Mouse (Mus musculus) Patski (cell line): ENCODE results near the gene Atp6v0a4. TPM values are rescaled to one million over a fixed set of nuclear protein-coding genes. Genes with fewer than 3 reads are reported as not detected.

Experiments
- ATAC-seq: fragments of 100-300 bp; one replicate; pipeline ENCODE4 v1.8.0; 2021
- CTCF ChIA-PET: fragments of 350-600 bp; sonication (Branson Sonifier 250); formaldehyde crosslinking; loops from one replicate; lab custom pipeline; 2022; ENCODE audit warnings: inconsistent platforms; lab: Charles Lee
- POLR2A ChIA-PET: fragments of 350-600 bp; sonication (Branson Sonifier 250); formaldehyde crosslinking; loops from one replicate; lab custom pipeline; 2022; ENCODE audit warnings: antibody characterized with exemption, inconsistent platforms; lab: Charles Lee
- DNase-seq: peaks from one replicate; pipeline ENCODE4 v3.0.0-alpha.2; 2011; ENCODE audit warnings: low read depth, low spot score
- H3K27me3 ChIP-seq: fragments of 371-371 bp; one replicate; pipeline ENCODE4 v1.5.1; 2021
- CTCF ChIP-seq: fragments of 100-300 bp; IDR thresholded peaks from one replicate; pipeline ENCODE4 v1.5.1; 2021
- in situ Hi-C: fragments of 300-500 bp; cut with MboI; formaldehyde crosslinking; loops from 3 replicates; pipeline ENCODE4 v1.11.1; 2018; ENCODE audit warnings: low pct_unique_long_range_greater_than_20kb, mixed read lengths
- polyA plus RNA-seq: library from polyadenylated mRNA; unstranded; gene quantifications from one replicate; pipeline ENCODE4 v1.2.3, GENCODE M21; 2021

Gene Atp6v0a4
- polyA plus RNA-seq, 1 experiment from 2014 or later, result 2.5 TPM

DNA sequence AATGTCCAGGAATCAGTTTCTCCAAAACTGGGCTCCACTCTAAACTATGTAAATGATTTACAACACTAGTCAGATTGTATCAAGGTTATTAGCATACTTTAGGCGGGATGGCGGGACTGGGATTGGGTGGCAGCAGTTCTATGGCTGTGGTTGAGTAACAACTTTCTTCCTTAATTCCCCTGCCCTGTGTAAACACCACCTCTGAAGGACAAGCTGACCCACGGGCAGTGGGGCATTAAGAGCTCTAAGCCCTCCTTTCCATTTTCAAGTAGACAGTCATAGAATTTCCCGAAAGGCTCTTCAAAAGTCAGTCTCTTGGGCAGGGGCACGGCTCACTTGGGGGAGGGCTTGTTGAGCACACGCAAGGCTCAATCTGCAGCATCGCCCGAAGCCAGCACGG lies 13.5 kb downstream of the Atp6v0a4 start:
- H3K27me3 ChIP-seq, result no peaks in the 10 kb centered on the region
- peak; percentile 50 for DNase-seq
- TF ChIP-seq CTCF, result no peak
- POLR2A ChIA-PET, result interaction anchor here (0.6 kb wide), 1 partner anchor 21 kb away, joined by 3 read pairs; no protein-coding TSS in a partner anchor
- ATAC-seq, result peak; percentile 73
- CTCF ChIA-PET, result interaction anchor here (1.3 to 1.7 kb wide), 4 partner anchors 18 to 40 kb away, joined by 3 to 4 read pairs (median 3); no protein-coding TSS in a partner anchor
- in situ Hi-C loops, result no loop called here

DNA sequence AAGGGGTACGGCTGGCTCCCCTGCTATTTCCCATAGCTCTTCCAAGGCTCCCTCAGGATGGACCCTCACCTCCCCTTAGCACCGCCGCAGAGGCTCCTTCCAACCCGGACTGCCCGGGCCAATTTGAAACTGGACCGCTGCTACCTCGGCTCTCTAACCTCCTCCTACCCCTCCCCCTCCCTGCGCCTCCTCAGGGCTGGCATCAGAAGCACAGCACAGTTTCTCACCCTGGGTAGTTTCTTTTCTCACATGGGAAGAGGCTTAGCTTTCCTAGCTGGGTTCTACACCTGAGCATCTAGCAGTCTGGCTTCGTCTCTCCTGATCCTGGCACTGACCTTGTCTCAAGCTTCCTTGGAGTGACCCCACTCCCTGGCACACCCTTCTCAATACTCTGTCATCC lies 14.5 kb downstream of the Atp6v0a4 start:
- ChIA-PET CTCF (interaction anchor here (1.3 to 1.5 kb wide), 2 partner anchors 20 to 37 kb away, joined by 3 read pairs; no protein-coding TSS in a partner anchor), POLR2A (no interaction called here)
- no peak for ATAC-seq
- in situ Hi-C loops, result no loop called here
- no peak for TF ChIP-seq CTCF
- no peaks in the 10 kb centered on the region for H3K27me3 ChIP-seq
- no peak for DNase-seq

DNA sequence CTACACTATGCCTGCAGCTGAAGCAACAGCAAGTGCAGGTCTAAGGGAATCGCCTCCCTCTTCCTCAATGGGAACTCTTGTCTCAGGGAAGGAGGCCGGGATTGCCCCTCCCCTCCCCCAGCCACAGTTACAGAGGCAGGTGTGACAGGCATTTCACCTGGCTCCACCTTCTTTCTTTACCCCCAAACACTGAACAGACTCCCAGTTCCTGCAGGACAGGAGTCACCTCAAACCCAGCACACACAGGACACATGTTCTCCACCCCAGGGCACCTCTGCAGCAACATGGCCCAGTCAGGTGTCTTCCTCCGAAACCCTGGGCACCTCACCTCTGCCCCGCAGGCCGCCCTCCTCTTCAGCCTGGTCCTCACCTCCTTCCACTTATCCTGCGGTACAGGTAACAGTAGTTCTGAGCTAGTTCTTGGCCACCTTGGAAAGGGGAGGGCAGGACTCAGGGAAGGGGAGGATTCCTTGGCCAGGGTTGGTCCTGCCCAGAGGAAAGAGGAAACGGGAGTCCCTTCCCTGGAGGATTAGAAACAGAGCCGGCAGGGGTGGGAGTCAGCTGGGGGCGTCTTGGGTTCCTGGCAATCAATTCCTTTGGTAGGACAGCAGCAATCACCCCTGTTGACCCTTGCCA lies 15.1 kb downstream of the Atp6v0a4 start, which contains the start of gene Tmem213:
TSS of gene Tmem213 (plus strand) at position 96 of the 636 bp plus-strand sequence.
- ChIA-PET POLR2A (no interaction called here), CTCF (interaction anchor here (1.3 to 1.5 kb wide), 2 partner anchors 21 to 37 kb away, joined by 3 read pairs; no protein-coding TSS in a partner anchor)
- TF ChIP-seq CTCF, result no peak
- ATAC-seq (no peak), DNase-seq (no peak)
- in situ Hi-C loops, result no loop called here
- H3K27me3 ChIP-seq, result no peaks in the 10 kb centered on the region

DNA sequence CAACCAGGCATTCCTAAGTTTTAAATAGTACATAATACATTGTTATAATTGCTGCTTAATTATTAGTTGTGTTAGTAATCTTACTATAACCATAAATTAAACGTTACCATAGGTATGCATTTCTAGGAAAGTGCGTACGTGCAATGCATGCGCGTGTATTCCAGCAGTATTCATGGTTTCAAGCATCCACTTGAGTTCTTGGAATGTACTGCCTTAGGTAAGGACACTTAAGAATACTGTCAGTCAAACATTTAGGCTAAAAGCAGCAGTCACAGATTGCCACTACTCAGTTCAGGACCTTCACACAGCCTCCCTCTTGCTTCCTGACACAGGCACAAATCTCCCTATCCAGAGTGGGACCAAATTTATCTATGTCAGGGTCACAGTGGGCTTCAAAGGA lies 15.9 kb downstream of the Atp6v0a4 start:
- ChIA-PET CTCF (no interaction called here), POLR2A (no interaction called here)
- no peak for DNase-seq
- in situ Hi-C loops, result no loop called here
- TF ChIP-seq CTCF, result no peak
- no peak for ATAC-seq
- no peaks in the 10 kb centered on the region for H3K27me3 ChIP-seq

DNA sequence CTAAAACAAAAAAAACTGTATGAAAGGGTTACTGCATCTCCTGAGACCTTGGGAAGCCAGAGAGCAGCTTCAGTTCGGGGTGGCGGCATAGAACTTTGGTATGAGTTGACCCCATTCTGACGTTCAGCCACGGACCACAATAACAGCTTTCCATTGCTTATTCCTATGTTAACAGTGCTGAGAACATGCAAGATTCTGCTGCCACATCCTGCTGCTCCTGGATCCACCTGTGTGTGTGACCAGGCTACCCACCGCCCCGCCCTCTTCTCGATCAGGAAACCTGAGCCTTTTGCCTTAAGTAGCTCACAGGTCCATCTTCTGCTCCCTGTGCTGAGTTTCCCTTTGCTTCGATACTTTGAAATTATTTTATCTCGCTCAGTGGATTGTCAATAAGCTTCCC lies 18.5 kb downstream of the Atp6v0a4 start:
- DNase-seq (no peak), ATAC-seq (no peak)
- in situ Hi-C loops, result no loop called here
- ChIA-PET CTCF (interaction anchor here (1.0 to 2.1 kb wide), 3 partner anchors 13 to 54 kb away, joined by 3 to 6 read pairs (median 3); no protein-coding TSS in a partner anchor), POLR2A (interaction anchor here (0.5 kb wide), 1 partner anchor 19 kb away, joined by 3 read pairs; no protein-coding TSS in a partner anchor)
- no peaks in the 10 kb centered on the region for H3K27me3 ChIP-seq
- no peak for TF ChIP-seq CTCF

DNA sequence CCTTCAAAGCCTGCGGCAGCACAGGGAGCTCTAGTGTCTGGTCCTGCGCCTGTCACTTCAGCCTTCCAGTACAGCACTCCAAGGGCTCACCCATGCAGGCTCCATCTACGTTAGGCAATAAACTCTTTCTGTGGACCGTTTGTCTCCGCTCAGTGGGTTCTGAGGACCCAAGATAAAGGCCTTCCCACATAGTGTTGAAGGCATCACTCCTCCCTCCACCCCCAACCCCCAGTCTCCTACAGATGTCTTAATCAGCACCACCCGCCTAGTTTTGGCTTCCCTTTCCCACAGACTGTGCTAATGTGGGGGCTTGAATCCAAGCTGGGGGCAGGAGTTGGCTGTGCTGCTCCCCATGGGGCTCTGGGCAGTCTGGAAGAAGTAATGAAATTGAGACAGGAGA lies 20.6 kb downstream of the Atp6v0a4 start:
- no peaks in the 10 kb centered on the region for H3K27me3 ChIP-seq
- ChIA-PET POLR2A (interaction anchor here (0.6 kb wide), 1 partner anchor 28 kb away, joined by 4 read pairs; no protein-coding TSS in a partner anchor), CTCF (interaction anchor here (1.6 kb wide), 1 partner anchor 31 kb away, joined by 4 read pairs; no protein-coding TSS in a partner anchor)
- DNase-seq (no peak), ATAC-seq (no peak)
- in situ Hi-C loops, result no loop called here
- TF ChIP-seq CTCF, result no peak

DNA sequence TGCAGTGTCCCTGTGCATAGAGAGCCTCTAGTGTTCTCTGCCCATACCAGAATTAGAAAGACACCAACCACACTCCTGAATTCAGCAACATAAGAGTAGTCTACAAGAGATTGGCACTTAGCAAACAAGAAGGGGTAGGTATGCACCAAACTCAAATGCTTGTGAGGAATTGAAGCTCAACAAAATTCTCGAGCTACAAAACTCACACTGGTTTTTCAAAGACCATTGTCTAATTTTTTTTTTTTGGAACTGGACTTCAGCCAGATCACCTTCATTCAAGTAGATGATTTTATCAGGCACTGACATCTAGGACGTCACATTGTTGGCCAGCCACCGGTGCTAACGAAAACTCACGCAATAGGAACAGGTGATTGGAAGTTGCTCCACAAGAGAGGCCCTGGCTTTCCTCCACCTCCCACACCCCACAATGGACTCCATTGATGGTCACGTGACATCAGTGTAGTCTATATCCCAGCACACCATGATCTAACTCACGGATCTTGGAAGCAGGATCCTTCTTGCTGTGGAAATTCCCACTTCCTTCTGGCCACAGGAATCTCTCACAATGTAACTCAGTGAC lies 22.1 kb downstream of the Atp6v0a4 start:
- TF ChIP-seq CTCF, result no peak
- no peaks in the 10 kb centered on the region for H3K27me3 ChIP-seq
- in situ Hi-C loops, result no loop called here
- ChIA-PET POLR2A (no interaction called here), CTCF (interaction anchor here (0.8 to 1.6 kb wide), 2 partner anchors 10 to 30 kb away, joined by 3 to 4 read pairs; no protein-coding TSS in a partner anchor)
- DNase-seq (no peak), ATAC-seq (no peak)

DNA sequence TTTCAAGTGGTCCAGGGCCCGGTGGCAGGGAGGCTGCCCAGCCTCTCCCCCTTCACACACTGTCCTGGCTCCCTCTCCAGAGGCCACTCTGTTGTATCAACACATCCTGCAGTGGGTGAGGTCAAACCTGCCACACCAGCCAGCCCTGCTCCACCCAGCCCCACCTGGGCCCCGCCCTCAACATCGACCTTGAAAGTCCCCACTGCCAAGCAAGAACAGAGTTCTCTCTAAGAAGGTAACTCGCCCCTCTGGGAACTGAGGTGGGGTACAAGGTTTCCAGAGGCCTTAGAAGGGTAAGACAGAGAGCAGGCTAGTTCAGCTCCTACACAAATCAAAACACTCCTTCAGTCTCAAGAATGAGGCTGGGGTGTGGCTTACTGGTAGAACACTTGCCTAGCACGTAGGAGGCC lies 27.4 kb downstream of the Atp6v0a4 start:
- ATAC-seq (no peak), DNase-seq (no peak)
- CTCF ChIA-PET, result no interaction called here
- POLR2A ChIA-PET, result no interaction called here
- no peak for TF ChIP-seq CTCF
- in situ Hi-C loops, result no loop called here
- no peaks in the 10 kb centered on the region for H3K27me3 ChIP-seq

DNA sequence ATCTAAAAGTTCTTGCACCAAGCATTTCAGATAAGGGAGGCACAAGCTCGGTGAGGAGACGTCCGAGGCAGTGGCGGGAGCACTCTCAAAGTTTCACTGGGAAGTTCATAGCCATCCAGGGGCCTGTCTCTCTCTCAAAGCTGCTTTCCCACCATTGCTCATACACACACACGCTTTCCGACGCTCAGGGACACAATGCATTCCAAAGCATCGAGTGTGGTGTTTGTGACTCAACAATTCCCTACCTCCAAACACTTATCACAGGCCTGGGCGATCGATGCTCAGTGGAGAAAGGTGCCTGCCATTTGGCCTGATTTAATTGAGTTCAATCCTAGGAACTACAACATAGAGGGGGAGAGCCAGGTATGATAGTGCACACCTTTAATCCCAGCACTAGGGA lies 29.7 kb downstream of the Atp6v0a4 start:
- no peaks in the 10 kb centered on the region for H3K27me3 ChIP-seq
- ChIA-PET POLR2A (no interaction called here), CTCF (interaction anchor here (1.2 kb wide), 1 partner anchor 11 kb away, joined by 3 read pairs; no protein-coding TSS in a partner anchor)
- no peak for ATAC-seq
- in situ Hi-C loops, result no loop called here
- no peak for TF ChIP-seq CTCF
- no peak for DNase-seq

DNA sequence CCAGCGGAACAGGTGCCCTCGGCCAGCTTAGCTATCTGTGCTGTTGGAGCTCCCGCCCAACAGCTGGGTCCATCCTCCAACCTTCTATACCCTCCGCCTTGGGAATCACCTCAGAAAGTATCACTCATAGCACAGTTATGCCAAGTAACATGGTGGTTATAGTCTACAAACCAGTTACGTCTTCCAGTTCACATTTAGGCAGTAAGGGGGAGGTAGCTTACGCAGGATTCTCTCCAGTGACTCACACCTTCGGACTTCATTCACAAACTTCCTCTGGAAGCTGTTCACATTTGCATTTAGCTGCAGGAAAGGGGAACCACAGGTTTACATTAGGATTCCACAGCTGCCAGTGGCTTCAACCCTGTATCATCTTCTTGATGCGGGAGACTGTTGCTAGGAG lies 31.8 kb downstream of the Atp6v0a4 start:
- H3K27me3 ChIP-seq, result no peaks in the 10 kb centered on the region
- ChIA-PET CTCF (interaction anchor here (0.9 to 1.6 kb wide), 4 partner anchors 14 to 64 kb away, joined by 3 to 6 read pairs (median 4); no protein-coding TSS in a partner anchor), POLR2A (no interaction called here)
- TF ChIP-seq CTCF, result no peak
- DNase-seq (peak; percentile 71), ATAC-seq (peak; percentile 84)
- in situ Hi-C loops, result no loop called here
